Mouse (Mus musculus): ENCODE measurements around the gene Trafd1. TPM values are rescaled to one million over a fixed set of nuclear protein-coding genes. Genes with fewer than 3 reads are reported as not detected.
"Not testable (repeated sequence)": the region's sequence is repeated elsewhere in the genome, so short reads cannot be mapped to it uniquely, and the experiment has no call there.

The Trafd1 gene
- total RNA-seq, 2 experiments from 2014 or later: 15.5 to 52.5 TPM

- ATAC-seq (replicated peaks; ENCODE audit: low FRiP score, low TSS enrichment, poor library complexity, severe bottlenecking): no peak
Measured at GRCm38 (mm10) chr5:121386120-121386909, 883 bp upstream of the Trafd1 start.

DNA sequence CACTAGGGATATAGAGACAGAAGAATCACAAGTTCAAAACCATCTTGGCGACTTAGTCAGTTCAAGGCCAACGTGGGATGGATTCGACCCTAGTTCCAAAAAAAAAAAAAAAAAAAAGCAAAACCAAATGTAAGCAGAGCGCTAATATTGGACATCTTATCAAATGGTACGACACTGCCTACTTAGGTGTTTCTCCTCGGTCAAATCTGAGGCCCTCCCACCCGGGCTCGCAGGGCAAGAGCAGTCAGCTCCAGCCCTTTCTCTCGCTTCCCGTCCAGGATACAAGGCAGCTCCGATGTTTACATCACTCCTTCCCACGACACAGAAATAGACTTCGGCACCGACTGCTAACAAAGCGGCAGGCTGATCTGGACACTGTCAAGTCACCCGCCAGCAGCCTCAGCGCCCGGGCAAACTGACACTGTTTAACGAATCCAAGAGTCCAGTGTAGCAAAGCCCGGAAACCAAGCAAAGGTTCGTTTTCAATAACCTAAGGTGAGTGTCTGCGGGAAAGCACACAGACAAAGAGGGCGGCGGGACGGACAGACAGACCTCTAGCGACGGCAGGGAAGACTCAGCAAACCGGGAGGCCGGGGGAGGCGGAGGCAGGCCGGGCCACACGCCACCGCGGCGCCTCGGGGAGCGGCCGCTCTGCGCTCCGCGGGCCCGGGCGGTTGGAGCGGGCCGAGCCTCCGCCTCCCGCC is 523 bp downstream of the Trafd1 start:
- ATAC-seq (replicated peaks; ENCODE audit: low FRiP score, low TSS enrichment, poor library complexity, severe bottlenecking): peak; percentile 14; the same call in 1 of the 2 replicates

GRCm38 (mm10) chr5:121383857-121384756 is 1.3 kb downstream of the Trafd1 start:
- ATAC-seq (replicated peaks; ENCODE audit: low FRiP score, low TSS enrichment, poor library complexity, severe bottlenecking): no peak

DNA sequence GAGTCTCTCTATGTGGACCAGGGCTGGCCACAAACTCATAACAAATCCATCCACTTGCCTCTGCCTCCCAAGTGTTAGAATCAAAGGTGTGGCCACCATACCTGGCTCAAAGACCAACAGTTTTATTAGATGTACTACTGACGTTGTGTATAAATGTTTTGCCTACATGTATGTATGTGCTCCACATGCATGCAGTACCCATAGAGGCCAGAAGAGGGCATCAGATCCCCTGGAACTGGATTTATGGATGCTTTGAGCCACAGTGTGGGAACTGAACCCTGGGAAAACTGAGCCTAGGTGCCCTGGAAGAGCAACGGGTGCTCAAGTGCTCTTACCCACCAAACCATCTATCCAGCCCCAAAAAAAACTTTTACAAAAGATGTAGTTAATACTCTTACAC is 4.7 kb downstream of the Trafd1 start:
- no peak for ATAC-seq (replicated peaks; ENCODE audit: low FRiP score, low TSS enrichment, poor library complexity, severe bottlenecking)

DNA sequence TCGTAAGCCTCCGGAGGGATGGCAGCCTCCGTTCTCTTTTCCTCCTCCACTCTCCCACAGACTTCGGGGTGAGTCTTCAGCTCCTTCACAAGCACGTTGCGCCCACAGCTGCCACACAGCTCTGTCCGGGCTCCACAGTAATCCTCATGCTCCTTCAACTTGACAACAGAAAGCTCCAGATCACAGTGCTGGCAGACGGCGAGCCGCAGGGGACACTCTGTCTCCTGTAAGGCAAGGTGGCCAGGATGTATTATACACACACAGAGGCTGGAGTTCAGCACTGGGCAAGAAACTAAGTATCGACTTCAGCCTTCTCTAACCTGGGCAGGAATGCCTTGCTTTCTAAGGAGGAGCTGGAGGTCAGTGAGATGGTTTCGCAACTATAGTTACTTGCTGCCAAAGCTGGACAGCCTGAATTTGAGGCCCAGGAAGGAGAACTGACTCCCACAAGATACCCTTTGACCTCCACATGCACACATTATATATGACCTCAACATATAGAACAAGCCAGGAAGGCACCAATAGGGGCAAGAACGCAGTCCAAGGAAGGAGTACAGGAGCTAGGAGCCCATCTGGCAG is 6.7 kb downstream of the Trafd1 start:
- no peak for ATAC-seq (replicated peaks; ENCODE audit: low FRiP score, low TSS enrichment, poor library complexity, severe bottlenecking)

DNA sequence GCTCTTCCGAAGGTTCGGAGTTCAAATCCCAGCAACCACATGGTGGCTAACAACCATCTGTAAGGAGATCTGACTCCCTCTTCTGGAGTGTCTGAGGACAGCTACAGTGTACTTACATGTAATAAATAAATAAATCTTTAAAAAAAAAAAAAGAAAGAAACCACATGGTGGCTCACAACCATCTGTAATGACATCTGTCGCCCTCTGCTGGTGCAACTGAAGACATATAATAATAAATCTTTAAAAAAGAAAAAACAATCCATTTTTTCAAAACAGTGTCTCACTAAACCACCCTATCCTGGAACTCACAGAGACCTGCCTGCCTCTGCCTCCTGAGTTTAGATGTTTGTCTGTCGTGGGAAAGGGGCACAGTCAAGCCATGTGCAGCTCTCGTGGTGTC is 8.5 kb downstream of the Trafd1 start:
- not testable (repeated sequence) for ATAC-seq (replicated peaks; ENCODE audit: low FRiP score, low TSS enrichment, poor library complexity, severe bottlenecking)

GRCm38 (mm10) chr5:121374790-121375189 is 10.6 kb downstream of the Trafd1 start:
- ATAC-seq (replicated peaks; ENCODE audit: low FRiP score, low TSS enrichment, poor library complexity, severe bottlenecking): no peak

GRCm38 (mm10) chr5:121371712-121372111 is 13.7 kb downstream of the Trafd1 start:
- ATAC-seq (replicated peaks; ENCODE audit: low FRiP score, low TSS enrichment, poor library complexity, severe bottlenecking): no peak

- no peak for ATAC-seq (replicated peaks; ENCODE audit: low FRiP score, low TSS enrichment, poor library complexity, severe bottlenecking)
Measured at GRCm38 (mm10) chr5:121367255-121367654, 18.2 kb downstream of the Trafd1 start.

- ATAC-seq (replicated peaks; ENCODE audit: low FRiP score, low TSS enrichment, poor library complexity, severe bottlenecking): no peak
Measured at GRCm38 (mm10) chr5:121366449-121367225, 18.8 kb downstream of the Trafd1 start.

- ATAC-seq (replicated peaks; ENCODE audit: low FRiP score, low TSS enrichment, poor library complexity, severe bottlenecking): no peak
Measured at GRCm38 (mm10) chr5:121363441-121363840, 22.0 kb downstream of the Trafd1 start.

DNA sequence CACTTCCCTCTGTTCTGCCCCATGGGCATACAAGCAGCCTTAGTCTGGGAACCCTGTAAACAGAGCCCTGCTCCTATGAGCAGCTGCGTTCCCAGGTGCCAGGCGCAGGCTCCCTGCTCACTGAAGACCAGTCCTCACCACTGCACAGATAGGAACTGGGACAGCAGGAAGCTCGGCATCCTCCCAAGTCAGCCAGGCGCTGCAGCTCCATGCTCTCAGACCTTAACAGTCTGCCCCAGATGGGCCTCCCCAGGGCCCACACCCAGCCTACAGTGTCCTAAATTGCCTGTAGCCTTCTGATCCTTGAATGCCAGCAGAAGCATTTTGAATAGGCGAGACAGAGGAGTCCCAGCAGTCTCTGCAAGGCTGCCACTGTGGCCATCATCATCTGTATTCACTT is 23.7 kb downstream of the Trafd1 start:
- no peak for ATAC-seq (replicated peaks; ENCODE audit: low FRiP score, low TSS enrichment, poor library complexity, severe bottlenecking)

GRCm38 (mm10) chr5:121359229-121359628 is 26.2 kb downstream of the Trafd1 start:
- ATAC-seq (replicated peaks; ENCODE audit: low FRiP score, low TSS enrichment, poor library complexity, severe bottlenecking): no peak

DNA sequence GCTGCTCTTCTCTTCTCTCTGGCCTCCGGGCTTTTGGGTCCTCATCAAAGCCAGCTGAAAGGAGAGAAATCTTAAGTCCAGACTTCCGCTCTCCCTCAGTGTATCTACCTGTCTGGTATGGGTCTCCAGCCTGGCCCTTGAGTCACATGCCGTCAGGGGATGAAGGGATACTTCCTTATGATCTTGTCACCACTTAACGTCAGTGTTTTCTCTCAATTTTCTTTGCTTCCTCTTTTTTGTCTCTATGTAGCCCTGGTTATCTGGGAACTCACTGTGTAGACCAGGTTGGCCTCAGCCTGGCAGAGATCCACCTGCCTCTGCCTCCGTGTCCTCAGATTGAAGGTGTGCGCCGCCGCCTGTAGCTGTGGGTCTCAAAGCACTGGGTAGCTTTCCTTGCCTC is 41.4 kb downstream of the Trafd1 start:
- no peak for ATAC-seq (replicated peaks; ENCODE audit: low FRiP score, low TSS enrichment, poor library complexity, severe bottlenecking)

GRCm38 (mm10) chr5:121342490-121342889 is 42.9 kb downstream of the Trafd1 start:
- no peak for ATAC-seq (replicated peaks; ENCODE audit: low FRiP score, low TSS enrichment, poor library complexity, severe bottlenecking)

GRCm38 (mm10) chr5:121340965-121341473 is 44.4 kb downstream of the Trafd1 start:
- ATAC-seq (replicated peaks; ENCODE audit: low FRiP score, low TSS enrichment, poor library complexity, severe bottlenecking): no peak

DNA sequence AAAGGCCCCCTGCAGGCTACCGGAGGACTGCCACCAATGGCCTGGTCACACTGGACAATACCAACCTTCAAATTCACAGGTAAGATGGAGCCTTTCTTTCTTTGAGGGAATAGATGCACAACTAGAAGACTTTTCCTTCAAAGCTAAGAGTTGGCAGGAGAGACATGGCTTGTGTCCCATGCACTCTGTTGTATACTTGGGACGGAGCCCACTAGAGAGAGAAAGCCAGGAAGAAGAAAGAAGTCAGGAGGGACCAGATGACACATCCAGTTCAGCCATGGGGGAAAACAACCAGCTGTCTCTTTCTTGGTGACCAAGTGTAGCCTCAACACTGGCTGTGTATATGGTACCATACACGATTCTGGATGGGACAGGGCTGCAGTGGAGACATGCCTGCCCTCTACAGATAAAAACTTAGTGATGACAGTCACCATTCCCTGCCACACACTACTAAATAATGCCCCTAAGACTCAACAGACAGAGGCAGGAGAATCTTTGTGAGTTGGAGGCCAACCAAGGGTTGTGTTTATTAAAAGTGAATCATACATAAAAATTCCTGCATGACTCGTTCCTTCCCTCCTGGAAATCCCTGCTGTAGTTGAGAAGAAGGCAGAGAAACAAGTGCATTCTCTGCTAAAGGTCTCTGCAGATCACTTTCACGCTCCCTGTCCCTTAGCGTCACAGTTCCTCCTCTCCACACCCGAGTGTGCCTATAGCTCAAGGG is 45.8 kb downstream of the Trafd1 start:
- no peak for ATAC-seq (replicated peaks; ENCODE audit: low FRiP score, low TSS enrichment, poor library complexity, severe bottlenecking)

DNA sequence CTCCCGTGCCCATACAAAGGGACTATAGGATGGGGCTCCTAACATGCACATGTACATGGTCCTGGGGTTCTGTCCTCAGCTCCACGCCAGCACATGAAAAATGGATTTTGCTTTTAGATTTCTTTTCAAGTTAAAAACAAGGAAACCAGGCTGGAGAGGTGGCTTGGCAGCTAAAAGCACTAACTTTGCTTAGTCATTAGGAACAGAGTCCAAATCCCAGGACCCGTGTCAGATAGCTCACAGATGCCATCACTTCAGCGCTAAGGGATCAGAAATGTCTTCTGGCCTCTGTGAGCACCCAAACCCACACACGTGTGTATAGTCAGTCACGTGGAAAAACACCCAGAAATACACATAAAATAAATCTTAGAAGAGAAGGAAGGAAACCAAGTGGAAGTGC is 48.7 kb downstream of the Trafd1 start:
- no peak for ATAC-seq (replicated peaks; ENCODE audit: low FRiP score, low TSS enrichment, poor library complexity, severe bottlenecking)
